Mouse (Mus musculus) testis, adult 2 months (tissue): ENCODE measurements at regions not wholly inside any gene's neighbourhood (a gene's known extent, or its start where the extent isn't known, plus 50 kb on each side); places are given as distances from the start of the nearest gene placed in this dataset.

Experiments used
- CTCF ChIP-seq: fragments of 200-500 bp; IDR thresholded peaks from 2 replicates; pipeline ENCODE4 v1.5.1; 2012; ENCODE audit warnings: low read depth, mild to moderate bottlenecking, inconsistent platforms, low read length, moderate library complexity; ENCODE audit not compliant: control insufficient read depth, insufficient read depth, insufficient replicate concordance
- POLR2A ChIP-seq: fragments of 200-500 bp; IDR thresholded peaks from 2 replicates; pipeline ENCODE4 v1.6.1; 2012; ENCODE audit warnings: low read depth, mild to moderate bottlenecking, inconsistent platforms, low read length, moderate library complexity; ENCODE audit not compliant: control insufficient read depth

DNA sequence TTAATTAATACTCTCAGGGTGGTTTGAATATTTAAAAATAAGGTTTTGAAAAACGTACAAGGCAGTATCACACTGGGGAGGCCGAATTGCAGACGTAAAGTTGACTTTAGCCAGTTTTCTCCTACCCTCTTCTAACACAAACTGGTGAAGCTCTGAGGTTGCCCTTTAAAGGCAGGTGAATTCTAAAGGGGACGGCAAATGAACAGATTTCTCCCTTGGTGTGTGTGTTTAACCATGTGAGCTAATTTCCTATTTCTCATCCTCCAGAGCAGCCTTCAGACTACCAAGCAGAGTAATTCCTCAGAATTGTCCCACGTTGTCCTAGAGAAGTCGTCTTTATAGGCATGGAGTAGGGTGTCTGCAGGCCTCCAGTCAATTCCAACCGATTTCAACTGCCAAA is 143.1 kb upstream of the Adgrl4 start:
- TF ChIP-seq CTCF (no peak), POLR2A (no peak)
